Mouse (Mus musculus) stomach, embryonic 15.5 days (tissue): ENCODE measurements around the gene Frem2. TPM values are rescaled to one million over a fixed set of nuclear protein-coding genes. Genes with fewer than 3 reads are reported as not detected.

Experiments
- ATAC-seq: fragments of 200-750 bp; cut with Nextera tagmentation; 2 replicates; pipeline ENCODE4 v1.8.0; 2017; ENCODE audit warnings: low read depth, moderate number of reproducible peaks, moderate TSS enrichment; ENCODE audit not compliant: insufficient read depth, low FRiP score
- H3K27ac ChIP-seq: fragments of 300-500 bp; sonication (generic); 2 replicates; pipeline ENCODE4 v1.5.1; 2015; ENCODE audit warnings: mild to moderate bottlenecking, inconsistent platforms
- H3K27me3 ChIP-seq: fragments of 300-500 bp; sonication (generic); replicated peaks from 2 replicates; pipeline ENCODE4 v1.6.1; 2015; ENCODE audit warnings: inconsistent platforms
- H3K36me3 ChIP-seq: fragments of 300-500 bp; sonication (generic); 2 replicates; pipeline ENCODE4 v1.6.1; 2015; ENCODE audit warnings: inconsistent platforms
- H3K4me1 ChIP-seq: fragments of 300-500 bp; sonication (generic); 2 replicates; pipeline ENCODE4 v1.6.1; 2015; ENCODE audit warnings: inconsistent platforms
- H3K4me2 ChIP-seq: fragments of 300-500 bp; sonication (generic); 2 replicates; pipeline ENCODE4 v1.6.1; 2015; ENCODE audit warnings: mild to moderate bottlenecking, inconsistent platforms
- H3K4me3 ChIP-seq: fragments of 300-500 bp; sonication (generic); replicated peaks from 2 replicates; pipeline ENCODE4 v1.5.1; 2015; ENCODE audit warnings: inconsistent platforms
- H3K9ac ChIP-seq: fragments of 300-500 bp; sonication (generic); 2 replicates; pipeline ENCODE4 v1.6.1; 2015; ENCODE audit warnings: inconsistent platforms
- H3K9me3 ChIP-seq: fragments of 300-500 bp; sonication (generic); 2 replicates; pipeline ENCODE4 v1.6.1; 2016; ENCODE audit warnings: inconsistent platforms
- WGBS: fragments of 180-500 bp; shearing (Covaris S2); methylation state at CpG from one replicate; pipeline ENCODE4 v1.1.7; 2015; 5-methylcytosine and 5-hydroxymethylcytosine counted together
- polyA plus RNA-seq: library from polyadenylated mRNA; unstranded; fragments of >200 nt; fragmentation: Nextera tagmentation; extraction: Ambion mirVana; gene quantifications from 2 replicates; pipeline ENCODE4 v1.2.1, GENCODE M21; 2015

The Frem2 gene
- polyA plus RNA-seq, 1 experiment from 2014 or later: 12.0 TPM

GRCm38 (mm10) chr3:53483414-53484059, 173.6 kb downstream of the Frem2 start:
- peaks cover 18% of the 10 kb centered on the region for H3K36me3 ChIP-seq
- no peak overlapping the region for H3K9ac ChIP-seq
- no peaks in the 10 kb centered on the region for H3K27me3 ChIP-seq
- no peak overlapping the region for H3K27ac ChIP-seq
- no peaks in the 10 kb centered on the region for H3K4me1 ChIP-seq
- WGBS: 78% methylated on average over 8 of the region's 8 CpGs
- H3K9me3 ChIP-seq: no peaks in the 10 kb centered on the region
- no peak for ATAC-seq
- no peak overlapping the region for H3K4me3 ChIP-seq
- no peak overlapping the region for H3K4me2 ChIP-seq

GRCm38 (mm10) chr3:53478419-53479046, 178.6 kb downstream of the Frem2 start:
- no peaks in the 10 kb centered on the region for H3K9me3 ChIP-seq
- no peak overlapping the region for H3K4me2 ChIP-seq
- no peaks in the 10 kb centered on the region for H3K27me3 ChIP-seq
- ATAC-seq: peak; percentile 59
- H3K4me1 ChIP-seq: no peaks in the 10 kb centered on the region
- H3K4me3 ChIP-seq: no peak overlapping the region
- 94% methylated on average over 30 of the region's 30 CpGs for WGBS
- H3K9ac ChIP-seq: no peak overlapping the region
- peaks cover 47% of the 10 kb centered on the region for H3K36me3 ChIP-seq
- no peak overlapping the region for H3K27ac ChIP-seq

- Histone ChIP-seq H3K4me3 (no peak overlapping the region), H3K27ac (no peak overlapping the region), H3K9ac (no peak overlapping the region), H3K27me3 (no peaks in the 10 kb centered on the region), H3K4me1 (no peaks in the 10 kb centered on the region), H3K4me2 (no peak overlapping the region), H3K36me3 (peaks cover 56% of the 10 kb centered on the region), H3K9me3 (no peaks in the 10 kb centered on the region)
- ATAC-seq: no peak
- WGBS: 88% methylated on average over 17 of the region's 17 CpGs
Observed at GRCm38 (mm10) chr3:53477468-53477867, 179.7 kb downstream of the Frem2 start.

- 52% methylated on average over 6 of the region's 6 CpGs for WGBS
- Histone ChIP-seq H3K4me1 (no peaks in the 10 kb centered on the region), H3K4me2 (no peak overlapping the region), H3K36me3 (peaks cover 61% of the 10 kb centered on the region), H3K9ac (no peak overlapping the region), H3K4me3 (no peak overlapping the region), H3K27me3 (no peaks in the 10 kb centered on the region), H3K27ac (no peak overlapping the region), H3K9me3 (no peaks in the 10 kb centered on the region)
- ATAC-seq: peak; percentile 48; the same call in 1 of the 2 replicates
Observed at GRCm38 (mm10) chr3:53475889-53476288, 181.3 kb downstream of the Frem2 start.

- Histone ChIP-seq H3K27ac (no peak overlapping the region), H3K27me3 (no peaks in the 10 kb centered on the region), H3K4me2 (no peak overlapping the region), H3K4me1 (no peaks in the 10 kb centered on the region), H3K4me3 (no peak overlapping the region), H3K9me3 (no peaks in the 10 kb centered on the region), H3K36me3 (peaks cover 61% of the 10 kb centered on the region), H3K9ac (no peak overlapping the region)
- WGBS: 70% methylated on average over 4 of the region's 4 CpGs
- no peak for ATAC-seq
Observed at GRCm38 (mm10) chr3:53474179-53474578, 183.0 kb downstream of the Frem2 start.

- Histone ChIP-seq H3K27ac (no peak overlapping the region), H3K9ac (no peak overlapping the region), H3K4me1 (no peaks in the 10 kb centered on the region; the same call in 1 of the 2 replicates), H3K9me3 (no peaks in the 10 kb centered on the region), H3K36me3 (peaks cover 43% of the 10 kb centered on the region), H3K27me3 (no peaks in the 10 kb centered on the region), H3K4me3 (no peak overlapping the region), H3K4me2 (no peak overlapping the region)
- ATAC-seq: no peak
- WGBS: 93% methylated on average over 5 of the region's 5 CpGs
Observed at GRCm38 (mm10) chr3:53472061-53472460, 185.1 kb downstream of the Frem2 start.

- Histone ChIP-seq H3K9me3 (no peaks in the 10 kb centered on the region), H3K27ac (no peak overlapping the region), H3K27me3 (no peaks in the 10 kb centered on the region), H3K4me2 (no peak overlapping the region), H3K9ac (no peak overlapping the region), H3K4me3 (no peak overlapping the region), H3K36me3 (peaks cover 37% of the 10 kb centered on the region), H3K4me1 (peaks cover 13% of the 10 kb centered on the region)
- WGBS: 90% methylated on average over 5 of the region's 5 CpGs
- ATAC-seq: no peak
Observed at GRCm38 (mm10) chr3:53469650-53470049, 187.5 kb downstream of the Frem2 start.

GRCm38 (mm10) chr3:53467356-53467755, 189.8 kb downstream of the Frem2 start:
- H3K4me3 ChIP-seq: no peak overlapping the region
- H3K4me1 ChIP-seq: peaks cover 13% of the 10 kb centered on the region
- no peaks in the 10 kb centered on the region for H3K27me3 ChIP-seq
- H3K9me3 ChIP-seq: no peaks in the 10 kb centered on the region
- H3K9ac ChIP-seq: no peak overlapping the region
- no peak overlapping the region for H3K27ac ChIP-seq
- H3K36me3 ChIP-seq: peaks cover 18% of the 10 kb centered on the region
- 70% methylated on average over 5 of the region's 5 CpGs for WGBS
- no peak for ATAC-seq
- H3K4me2 ChIP-seq: no peak overlapping the region

GRCm38 (mm10) chr3:53466481-53466880, 190.7 kb downstream of the Frem2 start:
- no peak overlapping the region for H3K4me3 ChIP-seq
- peak overlapping the region; percentile 16; the same call in 1 of the 2 replicates for H3K4me2 ChIP-seq
- peaks cover 18% of the 10 kb centered on the region for H3K4me1 ChIP-seq
- H3K9me3 ChIP-seq: no peaks in the 10 kb centered on the region
- no peak overlapping the region for H3K9ac ChIP-seq
- H3K27ac ChIP-seq: no peak overlapping the region
- WGBS: 70% methylated on average over 9 of the region's 9 CpGs
- no peaks in the 10 kb centered on the region for H3K27me3 ChIP-seq
- peaks cover 12% of the 10 kb centered on the region; the same call in 1 of the 2 replicates for H3K36me3 ChIP-seq
- no peak for ATAC-seq

- Histone ChIP-seq H3K4me2 (peak overlapping the region; percentile 70), H3K36me3 (peaks cover 13% of the 10 kb centered on the region; the same call in 1 of the 2 replicates), H3K27me3 (no peaks in the 10 kb centered on the region), H3K9me3 (no peaks in the 10 kb centered on the region), H3K9ac (no peak overlapping the region), H3K4me1 (peaks cover 18% of the 10 kb centered on the region), H3K27ac (no peak overlapping the region), H3K4me3 (peak overlapping the region; percentile 11)
- no peak for ATAC-seq
- WGBS: 29% methylated on average over 6 of the region's 6 CpGs
Observed at GRCm38 (mm10) chr3:53465330-53465729, 191.8 kb downstream of the Frem2 start.

- H3K4me2 ChIP-seq: peak overlapping the region; percentile 70
- no peaks in the 10 kb centered on the region for H3K9me3 ChIP-seq
- H3K4me1 ChIP-seq: peaks cover 18% of the 10 kb centered on the region
- under 1% methylated on average over 20 of the region's 20 CpGs for whole genome bisulfite sequencing
- peak overlapping the region; percentile 86 for H3K9ac ChIP-seq
- H3K36me3 ChIP-seq: peaks cover 8% of the 10 kb centered on the region; the same call in 1 of the 2 replicates
- peak overlapping the region; percentile 94 for H3K4me3 ChIP-seq
- no peaks in the 10 kb centered on the region for H3K27me3 ChIP-seq
- no peak overlapping the region for H3K27ac ChIP-seq
- no peak for ATAC-seq
Observed at GRCm38 (mm10) chr3:53464146-53464698, 192.9 kb downstream of the Frem2 start.
